Mouse (Mus musculus): ENCODE data around the gene Rhof. TPM values are rescaled to one million over a fixed set of nuclear protein-coding genes. Genes with fewer than 3 reads are reported as not detected.
A peak's percentile ranks its signal among the peaks of the same experiment; 100 is the strongest.

The Rhof gene
- polyA plus RNA-seq, 1 experiment from 2014 or later = 2.2 TPM

DNA sequence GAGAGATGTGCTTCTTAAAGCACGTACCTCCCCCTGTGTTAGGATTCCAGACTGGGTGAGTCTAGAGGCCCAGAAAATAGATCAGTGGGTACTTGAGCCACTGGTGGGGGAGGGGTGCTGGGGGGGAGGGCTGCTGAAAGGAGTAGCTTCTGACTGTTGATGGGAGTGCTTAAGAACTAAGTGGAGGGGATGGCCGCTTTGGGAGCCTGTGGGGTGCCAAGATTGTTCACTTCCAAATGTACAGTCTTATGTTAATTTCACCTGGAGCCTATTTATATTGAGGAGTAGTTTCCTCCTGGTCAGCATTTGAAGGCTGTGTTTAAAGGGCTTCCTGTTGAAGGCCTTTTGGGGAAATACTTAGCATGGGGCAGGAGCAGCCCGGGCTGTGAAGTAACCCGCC lies 25.5 kb upstream of the Rhof start:
- peaks cover 98% of the 10 kb centered on the region for H3K36me3 ChIP-seq
- no peaks in the 10 kb centered on the region for H3K27me3 ChIP-seq (ENCODE audit: insufficient read depth, poor library complexity, severe bottlenecking)
- DNase-seq (ENCODE audit: low spot score) = no peak
- no peak overlapping the region for H3K27ac ChIP-seq
- no peak overlapping the region for H3K4me3 ChIP-seq
- no peaks in the 10 kb centered on the region for H3K9me3 ChIP-seq
- no peaks in the 10 kb centered on the region for H3K4me1 ChIP-seq (replicated peaks)
- WGBS = 92% methylated on average over 4 of the region's 4 CpGs

DNA sequence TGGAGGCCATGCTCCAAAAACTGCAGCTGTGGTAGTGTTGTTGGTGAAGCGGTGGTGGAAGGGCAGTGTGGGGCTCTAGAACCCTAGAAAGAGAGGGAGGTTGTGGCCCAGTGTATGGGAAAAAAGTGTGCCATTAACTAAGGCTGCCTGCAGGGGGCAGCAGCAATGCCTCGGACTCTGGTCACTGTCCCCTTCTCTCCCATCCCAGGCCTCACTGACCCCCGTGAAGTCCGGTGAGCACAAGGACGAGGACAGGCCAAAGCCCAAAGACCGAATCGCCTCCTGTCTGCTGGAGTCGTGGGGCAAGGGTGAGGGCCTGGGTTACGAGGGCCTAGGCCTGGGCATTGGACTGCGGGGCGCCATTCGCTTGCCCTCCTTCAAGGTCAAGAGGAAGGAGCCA lies 24.3 kb upstream of the Rhof start:
- H3K27ac ChIP-seq = no peak overlapping the region
- H3K36me3 ChIP-seq = peaks cover 98% of the 10 kb centered on the region
- H3K9me3 ChIP-seq = no peaks in the 10 kb centered on the region
- no peaks in the 10 kb centered on the region for H3K27me3 ChIP-seq (ENCODE audit: insufficient read depth, poor library complexity, severe bottlenecking)
- H3K4me3 ChIP-seq = 0 out of 2 replicates have a peak overlapping the region, but pooled peaks have one; percentile 3
- 83% methylated on average over 12 of the region's 12 CpGs for WGBS
- peaks cover under 1% of the 10 kb centered on the region; the same call in 1 of the 2 replicates for H3K4me1 ChIP-seq (replicated peaks)
- DNase-seq (ENCODE audit: low spot score) = no peak

DNA sequence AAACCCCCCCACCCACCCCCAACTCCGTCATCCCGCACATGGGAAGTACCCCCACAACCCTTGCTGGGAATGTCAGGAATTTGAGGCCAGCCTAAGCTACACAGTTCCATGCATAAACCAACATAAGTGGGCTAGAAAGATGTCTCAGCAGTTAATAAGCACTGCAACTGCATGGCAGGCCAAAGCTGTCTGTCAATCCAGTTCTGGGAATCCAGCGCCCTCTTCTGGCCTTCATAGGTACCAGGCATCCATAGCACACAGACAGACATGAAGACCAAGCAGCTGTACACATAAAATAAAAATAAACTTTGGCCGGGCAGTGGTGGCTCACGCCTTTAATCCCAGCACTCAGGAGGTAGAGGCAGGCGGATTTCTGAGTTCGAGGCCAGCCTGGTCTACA lies 22.9 kb upstream of the Rhof start:
- no peaks in the 10 kb centered on the region for H3K27me3 ChIP-seq (ENCODE audit: insufficient read depth, poor library complexity, severe bottlenecking)
- H3K27ac ChIP-seq = no peak overlapping the region
- peaks cover 14% of the 10 kb centered on the region for H3K4me1 ChIP-seq (replicated peaks)
- DNase-seq (ENCODE audit: low spot score) = peak; percentile 67
- 61% methylated on average over 7 of the region's 7 CpGs for WGBS
- H3K9me3 ChIP-seq = no peaks in the 10 kb centered on the region
- H3K4me3 ChIP-seq = no peak overlapping the region
- peaks cover 98% of the 10 kb centered on the region for H3K36me3 ChIP-seq

DNA sequence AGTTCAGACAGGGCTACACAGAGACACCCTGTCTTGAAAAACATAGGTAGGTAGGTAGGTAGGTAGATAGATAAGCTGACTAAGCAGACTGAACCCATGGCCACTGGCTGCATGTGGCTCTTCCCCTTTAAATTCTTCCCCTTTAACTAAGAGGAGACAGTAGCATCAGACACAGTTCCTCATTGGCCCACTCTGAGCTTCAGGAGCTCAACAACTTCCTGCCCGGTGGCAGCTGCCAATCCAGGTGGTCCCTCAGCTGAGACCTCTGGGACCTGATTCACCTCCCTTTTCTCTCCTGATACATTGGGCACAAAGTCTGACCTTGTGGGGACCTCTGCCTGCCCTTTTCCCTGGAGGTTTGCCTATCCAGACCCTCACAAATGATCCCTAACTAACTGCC lies 20.4 kb upstream of the Rhof start:
- Histone ChIP-seq H3K27ac (no peak overlapping the region), H3K4me3 (no peak overlapping the region), H3K4me1 (replicated peaks) (peaks cover 40% of the 10 kb centered on the region), H3K27me3 (ENCODE audit: insufficient read depth, poor library complexity, severe bottlenecking) (no peaks in the 10 kb centered on the region), H3K36me3 (peaks cover 98% of the 10 kb centered on the region), H3K9me3 (no peaks in the 10 kb centered on the region)
- WGBS = 76% methylated on average over 1 of the region's 1 CpGs
- no peak for DNase-seq (ENCODE audit: low spot score)

DNA sequence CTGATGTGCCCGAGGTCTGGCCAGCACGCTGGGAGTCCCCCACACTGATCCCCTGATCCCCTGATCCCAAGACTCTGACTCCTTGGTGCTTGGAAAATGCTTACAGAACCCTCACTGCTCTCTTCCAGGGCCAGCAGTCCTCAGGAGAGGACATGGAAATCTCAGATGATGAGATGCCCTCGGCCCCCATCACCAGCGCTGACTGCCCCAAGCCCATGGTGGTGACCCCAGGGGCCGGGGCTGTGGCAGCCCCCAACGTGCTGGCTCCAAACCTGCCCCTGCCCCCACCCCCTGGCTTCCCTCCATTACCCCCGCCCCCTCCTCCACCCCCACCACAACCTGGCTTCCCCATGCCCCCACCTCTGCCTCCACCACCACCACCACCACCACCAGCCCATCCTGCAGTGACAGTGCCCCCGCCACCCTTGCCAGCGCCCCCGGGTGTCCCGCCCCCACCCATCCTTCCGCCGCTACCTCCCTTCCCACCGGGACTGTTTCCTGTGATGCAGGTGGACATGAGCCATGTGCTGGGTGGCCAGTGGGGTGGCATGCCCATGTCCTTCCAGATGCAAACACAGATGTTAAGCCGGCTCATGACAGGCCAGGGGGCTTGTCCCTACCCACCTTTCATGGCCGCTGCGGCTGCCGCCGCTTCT lies 19.3 kb upstream of the Rhof start:
- no peak for DNase-seq (ENCODE audit: low spot score)
- Histone ChIP-seq H3K4me1 (replicated peaks) (peaks cover 41% of the 10 kb centered on the region), H3K36me3 (peaks cover 98% of the 10 kb centered on the region), H3K9me3 (no peaks in the 10 kb centered on the region), H3K27me3 (ENCODE audit: insufficient read depth, poor library complexity, severe bottlenecking) (no peaks in the 10 kb centered on the region), H3K27ac (no peak overlapping the region), H3K4me3 (no peak overlapping the region; the same call in 1 of the 2 replicates)
- WGBS = 95% methylated on average over 19 of the region's 19 CpGs

- 56% methylated on average over 7 of the region's 7 CpGs for WGBS
- no peaks in the 10 kb centered on the region for H3K9me3 ChIP-seq
- no peaks in the 10 kb centered on the region for H3K27me3 ChIP-seq (ENCODE audit: insufficient read depth, poor library complexity, severe bottlenecking)
- no peak for DNase-seq (ENCODE audit: low spot score)
- H3K4me3 ChIP-seq = peak overlapping the region; percentile 46; the same call in 1 of the 2 replicates
- H3K36me3 ChIP-seq = peaks cover 98% of the 10 kb centered on the region
- no peak overlapping the region for H3K27ac ChIP-seq
- H3K4me1 ChIP-seq (replicated peaks) = peaks cover 47% of the 10 kb centered on the region
These were observed 18.6 kb upstream of the Rhof start for GRCm38 (mm10) chr5:123151077-123151476.

GRCm38 (mm10) chr5:123150641-123151040 lies 18.1 kb upstream of the Rhof start:
- H3K36me3 ChIP-seq = peaks cover 100% of the 10 kb centered on the region
- DNase-seq (ENCODE audit: low spot score) = no peak
- 44% methylated on average over 7 of the region's 7 CpGs for whole genome bisulfite sequencing
- no peaks in the 10 kb centered on the region for H3K9me3 ChIP-seq
- H3K4me1 ChIP-seq (replicated peaks) = peaks cover 51% of the 10 kb centered on the region
- H3K27ac ChIP-seq = no peak overlapping the region
- H3K27me3 ChIP-seq (ENCODE audit: insufficient read depth, poor library complexity, severe bottlenecking) = no peaks in the 10 kb centered on the region
- peak overlapping the region; percentile 46 for H3K4me3 ChIP-seq

GRCm38 (mm10) chr5:123149451-123150400 lies 17.2 kb upstream of the Rhof start:
- Histone ChIP-seq H3K9me3 (no peaks in the 10 kb centered on the region), H3K27me3 (ENCODE audit: insufficient read depth, poor library complexity, severe bottlenecking) (no peaks in the 10 kb centered on the region), H3K27ac (peak overlapping the region; percentile 54), H3K4me1 (replicated peaks) (peaks cover 60% of the 10 kb centered on the region), H3K36me3 (peaks cover 100% of the 10 kb centered on the region), H3K4me3 (peak overlapping the region; percentile 46)
- 14% methylated on average over 19 of the region's 19 CpGs for WGBS
- DNase-seq (ENCODE audit: low spot score) = peak; percentile 91

- H3K4me1 ChIP-seq (replicated peaks) = peaks cover 76% of the 10 kb centered on the region
- H3K27me3 ChIP-seq (ENCODE audit: insufficient read depth, poor library complexity, severe bottlenecking) = no peaks in the 10 kb centered on the region
- 89% methylated on average over 25 of the region's 25 CpGs for WGBS
- peaks cover 92% of the 10 kb centered on the region for H3K36me3 ChIP-seq
- peak overlapping the region; percentile 4; the same call in 1 of the 2 replicates for H3K27ac ChIP-seq
- peak overlapping the region; percentile 20; the same call in 1 of the 2 replicates for H3K4me3 ChIP-seq
- DNase-seq (ENCODE audit: low spot score) = no peak
- H3K9me3 ChIP-seq = no peaks in the 10 kb centered on the region
These were observed 15.7 kb upstream of the Rhof start for GRCm38 (mm10) chr5:123148073-123148722.

GRCm38 (mm10) chr5:123147569-123147968 lies 15.1 kb upstream of the Rhof start:
- Histone ChIP-seq H3K27me3 (ENCODE audit: insufficient read depth, poor library complexity, severe bottlenecking) (no peaks in the 10 kb centered on the region), H3K36me3 (peaks cover 85% of the 10 kb centered on the region)

GRCm38 (mm10) chr5:123146357-123146756 lies 13.9 kb upstream of the Rhof start:
- Histone ChIP-seq H3K4me1 (replicated peaks) (peaks cover 82% of the 10 kb centered on the region), H3K36me3 (peaks cover 73% of the 10 kb centered on the region), H3K27me3 (ENCODE audit: insufficient read depth, poor library complexity, severe bottlenecking) (no peaks in the 10 kb centered on the region), H3K4me3 (no peak overlapping the region; the same call in 1 of the 2 replicates), H3K9me3 (no peaks in the 10 kb centered on the region), H3K27ac (no peak overlapping the region)
- no peak for DNase-seq (ENCODE audit: low spot score)
- 90% methylated on average over 11 of the region's 11 CpGs for WGBS

More at GRCm38 (mm10) chr5:123147569-123147968, 15.1 kb upstream of the Rhof start:
- Histone ChIP-seq H3K9me3 (no peaks in the 10 kb centered on the region), H3K4me3 (no peak overlapping the region), H3K27ac (peak overlapping the region; percentile 4; the same call in 1 of the 2 replicates), H3K4me1 (replicated peaks) (peaks cover 80% of the 10 kb centered on the region)
- no peak for DNase-seq (ENCODE audit: low spot score)
- 86% methylated on average over 17 of the region's 17 CpGs for WGBS

DNA sequence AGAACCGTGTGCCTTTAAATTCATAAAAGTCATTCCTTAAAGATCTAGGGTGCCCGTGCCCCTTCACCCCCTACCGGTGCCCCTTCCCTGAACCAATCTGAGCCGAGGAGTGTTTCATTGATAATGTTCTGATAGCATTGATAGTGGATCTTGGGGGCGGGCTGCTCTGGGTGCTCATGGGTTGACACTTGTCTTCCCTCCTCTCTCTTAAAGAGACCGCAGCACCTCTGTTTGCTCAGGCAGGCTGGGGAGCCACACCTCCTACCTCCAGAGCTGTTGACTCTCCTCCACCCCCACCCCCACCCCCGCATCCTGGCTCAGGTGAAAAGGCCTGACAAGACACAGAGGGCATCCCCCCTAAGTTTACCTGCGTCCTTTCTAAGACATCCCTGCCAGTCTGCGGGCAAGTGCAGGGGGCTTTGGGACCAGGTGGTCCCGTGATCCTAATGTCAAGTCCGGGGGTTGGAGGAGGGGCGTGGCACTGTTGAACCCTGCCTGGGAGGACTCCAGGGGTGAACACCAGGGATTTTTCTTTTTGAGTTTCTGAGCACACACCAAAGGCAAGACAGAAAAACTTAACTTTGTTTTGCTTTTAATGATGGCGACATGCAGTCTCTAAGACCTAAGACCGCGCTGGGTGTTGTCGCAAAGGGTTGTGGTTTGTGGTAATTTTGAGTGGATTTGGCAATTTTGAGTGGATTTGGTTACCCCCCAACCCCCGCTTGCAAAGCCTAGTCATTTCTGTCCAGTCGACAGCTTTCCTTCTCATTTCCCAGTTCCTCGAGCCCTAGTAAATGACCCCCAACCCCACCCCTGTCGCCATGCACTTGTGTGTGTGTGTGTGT lies 12.5 kb upstream of the Rhof start:
- WGBS = 41% methylated on average over 20 of the region's 20 CpGs
- peak overlapping the region; percentile 92 for H3K4me3 ChIP-seq
- peak overlapping the region; percentile 72 for H3K27ac ChIP-seq
- DNase-seq (ENCODE audit: low spot score) = no peak
- H3K36me3 ChIP-seq = peaks cover 59% of the 10 kb centered on the region
- no peaks in the 10 kb centered on the region for H3K9me3 ChIP-seq
- peaks cover 69% of the 10 kb centered on the region for H3K4me1 ChIP-seq (replicated peaks)
- no peaks in the 10 kb centered on the region for H3K27me3 ChIP-seq (ENCODE audit: insufficient read depth, poor library complexity, severe bottlenecking)

All from hindbrain, embryonic 10.5 days (tissue).